Mouse (Mus musculus) hindbrain, postnatal 0 days (tissue): Measurements from ENCODE around the gene Olfr190. TPM values are rescaled to one million over a fixed set of nuclear protein-coding genes. Genes with fewer than 3 reads are reported as not detected.
"Not testable (repeated sequence)": the region's sequence is repeated elsewhere in the genome, so short reads cannot be mapped to it uniquely, and the experiment has no call there.

ENCODE experiments used
- ATAC-seq: fragments of 200-750 bp; cut with Nextera tagmentation; 2 replicates; pipeline ENCODE4 v1.8.0; 2017; ENCODE audit warnings: mild to moderate bottlenecking, moderate TSS enrichment, moderate library complexity
- DNase-seq: peaks from one replicate; pipeline ENCODE4 v3.0.0-alpha.2; 2015; ENCODE audit warnings: low spot score
- H3K27ac ChIP-seq: fragments of 300-500 bp; sonication (generic); 2 replicates; pipeline ENCODE4 v1.5.1; 2014; ENCODE audit warnings: mild to moderate bottlenecking
- H3K27me3 ChIP-seq: fragments of 300-500 bp; sonication (generic); 2 replicates; pipeline ENCODE4 v1.6.1; 2014; ENCODE audit warnings: low read length, mixed read lengths; ENCODE audit not compliant: insufficient read depth
- H3K36me3 ChIP-seq: fragments of 300-500 bp; sonication (generic); 2 replicates; pipeline ENCODE4 v1.6.1; 2014; ENCODE audit warnings: low read length, mixed read lengths; ENCODE audit not compliant: insufficient read depth
- H3K4me1 ChIP-seq: fragments of 300-500 bp; sonication (generic); 2 replicates; pipeline ENCODE4 v1.6.1; 2014; ENCODE audit warnings: antibody characterized with exemption, low read length, mixed read lengths; ENCODE audit not compliant: insufficient read depth
- H3K4me2 ChIP-seq: fragments of 300-500 bp; sonication (generic); 2 replicates; pipeline ENCODE4 v1.6.1; 2014; ENCODE audit warnings: low read depth, mild to moderate bottlenecking, low read length, moderate library complexity, mixed read lengths
- H3K4me3 ChIP-seq: fragments of 300-500 bp; sonication (generic); 2 replicates; pipeline ENCODE4 v1.5.1; 2014; ENCODE audit warnings: low read length
- H3K9ac ChIP-seq: fragments of 300-500 bp; sonication (generic); replicated peaks from 2 replicates; pipeline ENCODE4 v1.6.1; 2014; ENCODE audit warnings: mild to moderate bottlenecking, low read length, moderate library complexity, mixed read lengths
- H3K9me3 ChIP-seq: fragments of 300-500 bp; sonication (generic); 2 replicates; pipeline ENCODE4 v1.6.1; 2016; ENCODE audit warnings: low read length, mixed read lengths
- CTCF ChIP-seq: IDR thresholded peaks from 2 replicates; pipeline ENCODE4 v1.5.1; 2016; ENCODE audit warnings: antibody characterized with exemption, control low read depth, low read depth
- WGBS: fragments of 180-500 bp; shearing (Covaris S2); extraction: QIAGEN DNeasy Blood & Tissue Kit; methylation state at CpG from one replicate; pipeline ENCODE4 v1.1.7; 2014; 5-methylcytosine and 5-hydroxymethylcytosine counted together
- polyA plus RNA-seq: library from polyadenylated mRNA; unstranded; fragments of >200 nt; fragmentation: Nextera tagmentation; extraction: Ambion mirVana; gene quantifications from 2 replicates; pipeline ENCODE4 v1.2.1, GENCODE M21; 2015
- total RNA-seq: library from RNA; depleted of rRNA; stranded (reverse); fragments of >200 nt; gene quantifications from 2 replicates; pipeline ENCODE4 v1.2.3, GENCODE M21; 2014; rRNA removed

Gene Olfr190
- total RNA-seq (not detected in 2 replicates), polyA plus RNA-seq (not detected in 2 replicates)

DNA sequence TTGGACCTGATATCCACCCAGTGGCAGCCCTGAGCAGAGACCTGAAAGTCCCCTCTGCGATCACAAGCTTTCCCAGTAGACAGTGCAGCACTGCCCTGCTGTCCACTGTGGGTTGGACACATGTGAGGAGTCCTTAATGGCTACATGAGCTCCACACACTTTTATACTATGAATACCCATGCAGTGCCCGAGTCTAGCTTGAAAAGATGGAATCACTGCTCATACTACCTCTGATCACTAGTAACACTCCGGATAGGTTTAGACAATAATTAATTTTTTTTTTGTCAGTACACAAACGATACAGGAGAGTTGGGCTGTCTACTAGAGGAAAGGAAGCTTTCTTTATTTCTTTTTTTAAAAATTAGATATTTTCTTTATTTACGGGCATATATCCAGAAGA, at the start of gene Olfr190:
Olfr190 (minus strand) TSS at position 101 of the 400 bp plus-strand sequence.
- TF ChIP-seq CTCF: no peak
- Histone ChIP-seq H3K9me3 (no peaks in the 10 kb centered on the region), H3K4me3 (no peak within 1 kb of the TSS), H3K9ac (no peak within 1 kb of the TSS), H3K27ac (no peak within 1 kb of the TSS), H3K36me3 (no peaks in the 10 kb centered on the region), H3K4me2 (no peak within 1 kb of the TSS), H3K27me3 (no peaks in the 10 kb centered on the region), H3K4me1 (no peaks in the 10 kb centered on the region)
- 90% methylated on average over 5 of the region's 5 CpGs for WGBS
- DNase-seq (no peak), ATAC-seq (no peak)

DNA sequence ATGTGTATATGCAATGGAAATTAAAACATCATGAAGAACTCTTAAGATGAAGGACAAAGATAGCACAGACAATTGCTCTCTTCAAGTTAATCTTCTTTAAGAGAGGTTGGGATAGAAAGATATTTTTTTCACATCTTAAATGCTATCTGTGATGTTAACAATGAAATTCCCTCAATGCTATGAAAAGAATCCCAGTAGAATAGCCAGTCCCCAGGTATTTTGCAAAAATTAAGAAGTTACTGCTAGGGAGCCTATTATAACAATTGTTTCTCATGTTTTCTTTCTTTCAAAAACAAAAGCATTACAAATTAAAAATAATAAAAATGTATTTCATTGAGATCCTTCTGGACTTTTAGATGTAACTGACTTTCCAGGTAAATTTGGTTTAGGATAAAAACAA, 43.2 kb upstream of the Olfr190 start, which contains the start of gene Olfr194:
Olfr194 (minus strand) TSS at position 101 of the 400 bp plus-strand sequence.
- Histone ChIP-seq H3K4me1 (no peaks in the 10 kb centered on the region), H3K9me3 (no peaks in the 10 kb centered on the region), H3K36me3 (no peaks in the 10 kb centered on the region), H3K27ac (no peak within 1 kb of the TSS), H3K27me3 (no peaks in the 10 kb centered on the region), H3K9ac (no peak within 1 kb of the TSS), H3K4me3 (no peak within 1 kb of the TSS), H3K4me2 (no peak within 1 kb of the TSS)
- ATAC-seq (no peak), DNase-seq (no peak)
- no peak for TF ChIP-seq CTCF

DNA sequence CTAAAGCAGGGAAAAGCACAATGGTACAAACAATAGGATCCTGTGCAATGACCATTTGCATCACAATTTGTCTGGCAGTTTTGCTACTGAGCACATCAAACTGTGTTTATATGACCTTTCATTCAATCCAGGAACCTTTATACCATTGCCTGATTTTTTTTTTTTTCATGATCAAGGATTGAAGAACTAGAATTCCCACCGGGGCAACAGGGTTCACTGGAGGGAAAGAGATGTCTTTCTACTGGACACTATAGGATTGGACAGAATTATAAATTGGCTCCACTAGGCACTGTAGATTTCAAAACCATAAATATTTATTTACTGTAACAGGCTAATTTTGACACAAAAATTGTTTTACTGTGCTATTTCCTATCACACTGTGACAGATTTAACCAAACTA, 34.0 kb upstream of the Olfr190 start, which contains the start of gene Olfr193:
Olfr193 (minus strand) TSS at position 101 of the 400 bp plus-strand sequence.
- Histone ChIP-seq H3K27me3 (no peaks in the 10 kb centered on the region), H3K9me3 (no peaks in the 10 kb centered on the region), H3K4me2 (no peak within 1 kb of the TSS), H3K9ac (no peak within 1 kb of the TSS), H3K4me3 (no peak within 1 kb of the TSS), H3K4me1 (no peaks in the 10 kb centered on the region), H3K27ac (no peak within 1 kb of the TSS), H3K36me3 (no peaks in the 10 kb centered on the region)
- TF ChIP-seq CTCF: no peak
- no peak for ATAC-seq
- no peak for DNase-seq
- WGBS: 71% methylated on average over 1 of the region's 1 CpGs

- not testable (repeated sequence) for H3K4me1 ChIP-seq, ATAC-seq, H3K4me2 ChIP-seq, H3K9me3 ChIP-seq, H3K27ac ChIP-seq, H3K27me3 ChIP-seq, H3K4me3 ChIP-seq, H3K36me3 ChIP-seq, DNase-seq, H3K9ac ChIP-seq
- WGBS: 69% methylated on average over 5 of the region's 5 CpGs
These were observed 30.7 kb upstream of the Olfr190 start for GRCm38 (mm10) chr16:59108522-59108921.

- no peak for TF ChIP-seq CTCF
- H3K4me1 ChIP-seq: no peaks in the 10 kb centered on the region
- no peak overlapping the region for H3K27ac ChIP-seq
- H3K4me3 ChIP-seq: no peak overlapping the region
- H3K27me3 ChIP-seq: no peaks in the 10 kb centered on the region
- H3K4me2 ChIP-seq: no peak overlapping the region
- H3K9ac ChIP-seq: no peak overlapping the region
- DNase-seq (no peak), ATAC-seq (no peak)
- 86% methylated on average over 2 of the region's 2 CpGs for WGBS
- H3K9me3 ChIP-seq: no peaks in the 10 kb centered on the region
- no peaks in the 10 kb centered on the region for H3K36me3 ChIP-seq
These were observed 27.5 kb upstream of the Olfr190 start for GRCm38 (mm10) chr16:59105312-59105711.

DNA sequence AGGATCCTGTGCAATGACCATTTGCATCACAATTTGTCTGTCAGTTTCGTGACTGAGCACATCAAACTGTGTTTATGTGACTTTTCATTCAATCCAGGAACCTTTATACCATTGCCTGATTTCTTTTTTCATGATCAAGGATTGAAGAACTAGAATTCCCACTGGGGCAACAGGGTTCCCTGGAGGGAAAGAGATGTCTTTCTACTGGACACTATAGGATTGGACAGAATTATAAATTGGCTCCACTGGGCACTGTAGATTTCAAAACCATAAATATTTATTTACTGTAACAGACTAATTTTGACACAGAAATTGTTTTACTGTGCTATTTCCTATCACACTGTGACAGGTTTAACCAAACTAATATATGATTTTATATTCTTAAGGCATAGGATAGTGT, 11.9 kb upstream of the Olfr190 start, which contains the start of gene Olfr191:
Olfr191 (minus strand) TSS at position 101 of the 400 bp plus-strand sequence.
- H3K27ac ChIP-seq, ATAC-seq, H3K4me2 ChIP-seq, DNase-seq, H3K36me3 ChIP-seq, H3K4me1 ChIP-seq, H3K27me3 ChIP-seq, H3K4me3 ChIP-seq, H3K9ac ChIP-seq, H3K9me3 ChIP-seq: not testable (repeated sequence)
- WGBS: 39% methylated on average over 1 of the region's 1 CpGs

GRCm38 (mm10) chr16:59081113-59081512, 3.3 kb upstream of the Olfr190 start:
- not testable (repeated sequence) for H3K9me3 ChIP-seq, H3K4me2 ChIP-seq, H3K27me3 ChIP-seq, H3K4me3 ChIP-seq, ATAC-seq, H3K27ac ChIP-seq, H3K9ac ChIP-seq, H3K4me1 ChIP-seq, H3K36me3 ChIP-seq, DNase-seq
- WGBS: 77% methylated on average over 2 of the region's 2 CpGs
